Mouse (Mus musculus) Patski (cell line): ENCODE results near the gene Ankrd54. TPM values are rescaled to one million over a fixed set of nuclear protein-coding genes. Genes with fewer than 3 reads are reported as not detected.

ENCODE experiments used
- ATAC-seq: fragments of 100-300 bp; one replicate; pipeline ENCODE4 v1.8.0; 2021
- CTCF ChIA-PET: fragments of 350-600 bp; sonication (Branson Sonifier 250); formaldehyde crosslinking; loops from one replicate; lab custom pipeline; 2022; ENCODE audit warnings: inconsistent platforms; lab: Charles Lee
- POLR2A ChIA-PET: fragments of 350-600 bp; sonication (Branson Sonifier 250); formaldehyde crosslinking; loops from one replicate; lab custom pipeline; 2022; ENCODE audit warnings: antibody characterized with exemption, inconsistent platforms; lab: Charles Lee
- DNase-seq: peaks from one replicate; pipeline ENCODE4 v3.0.0-alpha.2; 2011; ENCODE audit warnings: low read depth, low spot score
- H3K27me3 ChIP-seq: fragments of 371-371 bp; one replicate; pipeline ENCODE4 v1.5.1; 2021
- CTCF ChIP-seq: fragments of 100-300 bp; IDR thresholded peaks from one replicate; pipeline ENCODE4 v1.5.1; 2021
- in situ Hi-C: fragments of 300-500 bp; cut with MboI; formaldehyde crosslinking; loops from 3 replicates; pipeline ENCODE4 v1.11.1; 2018; ENCODE audit warnings: low pct_unique_long_range_greater_than_20kb, mixed read lengths
- polyA plus RNA-seq: library from polyadenylated mRNA; unstranded; gene quantifications from one replicate; pipeline ENCODE4 v1.2.3, GENCODE M21; 2021

Gene Ankrd54
- 40.0 TPM for polyA plus RNA-seq

- CTCF ChIA-PET: interaction anchor here (0.7 to 5.3 kb wide), 5 partner anchors 9 to 27 kb away, joined by 3 to 19 read pairs (median 4); no protein-coding TSS in a partner anchor
- TF ChIP-seq CTCF: no peak
- POLR2A ChIA-PET: interaction anchor here (1.9 to 2.0 kb wide), 2 partner anchors 10 to 15 kb away, joined by 4 to 6 read pairs; no protein-coding TSS in a partner anchor
- in situ Hi-C loops: no loop called here
- ATAC-seq (peak; percentile 95), DNase-seq (peak; percentile 100)
- no peaks in the 10 kb centered on the region for H3K27me3 ChIP-seq
Observed at GRCm38 (mm10) chr15:79062376-79063159, at the start of gene Ankrd54. Gene Ankrd54, minus strand, starts transcription at chr15:79062893.

GRCm38 (mm10) chr15:79111774-79112173 is 49.1 kb upstream of the Ankrd54 start:
- no peak for DNase-seq
- in situ Hi-C loops: no loop called here
- no peak for TF ChIP-seq CTCF
- CTCF ChIA-PET: no interaction called here
- POLR2A ChIA-PET: no interaction called here
- ATAC-seq: no peak
- H3K27me3 ChIP-seq: no peaks in the 10 kb centered on the region

- TF ChIP-seq CTCF: no peak
- CTCF ChIA-PET: interaction anchor here (1.2 to 1.3 kb wide), 2 partner anchors 22 to 39 kb away, joined by 3 read pairs; no protein-coding TSS in a partner anchor
- ATAC-seq: no peak
- no peak for DNase-seq
- in situ Hi-C loops: no loop called here
- no peaks in the 10 kb centered on the region for H3K27me3 ChIP-seq
- POLR2A ChIA-PET: interaction anchor here (1.2 to 3.4 kb wide), 3 partner anchors 10 to 31 kb away, joined by 3 to 10 read pairs (median 4); partner anchors contain the start of gene 1700088E04Rik
Observed at GRCm38 (mm10) chr15:79110528-79110927, 47.8 kb upstream of the Ankrd54 start.

GRCm38 (mm10) chr15:79110031-79110430 is 47.3 kb upstream of the Ankrd54 start:
- no peaks in the 10 kb centered on the region for H3K27me3 ChIP-seq
- no peak for TF ChIP-seq CTCF
- CTCF ChIA-PET: interaction anchor here (1.2 to 1.3 kb wide), 2 partner anchors 22 to 39 kb away, joined by 3 read pairs; no protein-coding TSS in a partner anchor
- in situ Hi-C loops: no loop called here
- POLR2A ChIA-PET: interaction anchor here (1.1 to 3.4 kb wide), 4 partner anchors 10 to 31 kb away, joined by 3 to 10 read pairs (median 4); partner anchors contain the start of gene 1700088E04Rik
- ATAC-seq (no peak), DNase-seq (no peak)

- CTCF ChIA-PET: interaction anchor here (1.2 kb wide), 1 partner anchor 21 kb away, joined by 3 read pairs; no protein-coding TSS in a partner anchor
- ATAC-seq (peak; percentile 16), DNase-seq (no peak)
- in situ Hi-C loops: no loop called here
- no peak for TF ChIP-seq CTCF
- no peaks in the 10 kb centered on the region for H3K27me3 ChIP-seq
- POLR2A ChIA-PET: interaction anchor here (0.8 to 3.4 kb wide), 4 partner anchors 10 to 32 kb away, joined by 4 to 10 read pairs (median 4); partner anchors contain the start of gene 1700088E04Rik
Observed at GRCm38 (mm10) chr15:79109321-79109934, 46.7 kb upstream of the Ankrd54 start.

GRCm38 (mm10) chr15:79108421-79109320 is 46.0 kb upstream of the Ankrd54 start, which contains the start of gene Micall1:
Gene Micall1, plus strand, starts transcription at chr15:79108898.
- ATAC-seq (peak; percentile 79), DNase-seq (peak; percentile 42)
- no peak for TF ChIP-seq CTCF
- ChIA-PET CTCF (interaction anchor here (1.4 to 1.5 kb wide), 2 partner anchors 18 to 37 kb away, joined by 4 to 5 read pairs; no protein-coding TSS in a partner anchor), POLR2A (interaction anchor here (0.6 to 3.4 kb wide), 5 partner anchors 9 to 23 kb away, joined by 4 to 10 read pairs (median 4); no protein-coding TSS in a partner anchor)
- in situ Hi-C loops: no loop called here
- H3K27me3 ChIP-seq: no peaks in the 10 kb centered on the region

GRCm38 (mm10) chr15:79107966-79108365 is 45.3 kb upstream of the Ankrd54 start:
- no peaks in the 10 kb centered on the region for H3K27me3 ChIP-seq
- ATAC-seq (peak; percentile 15), DNase-seq (peak; percentile 54)
- no peak for TF ChIP-seq CTCF
- in situ Hi-C loops: no loop called here
- POLR2A ChIA-PET: interaction anchor here (0.6 to 3.4 kb wide), 3 partner anchors 8 to 97 kb away, joined by 5 to 10 read pairs (median 7); no protein-coding TSS in a partner anchor
- CTCF ChIA-PET: interaction anchor here (1.4 to 1.5 kb wide), 2 partner anchors 19 to 36 kb away, joined by 4 to 5 read pairs; no protein-coding TSS in a partner anchor

GRCm38 (mm10) chr15:79105804-79106203 is 43.1 kb upstream of the Ankrd54 start:
- CTCF ChIA-PET: no interaction called here
- DNase-seq: no peak
- ATAC-seq: no peak

GRCm38 (mm10) chr15:79103264-79103663 is 40.6 kb upstream of the Ankrd54 start:
- H3K27me3 ChIP-seq: no peaks in the 10 kb centered on the region
- no peak for ATAC-seq
- in situ Hi-C loops: no loop called here
- TF ChIP-seq CTCF: no peak
- POLR2A ChIA-PET: no interaction called here
- CTCF ChIA-PET: no interaction called here
- DNase-seq: no peak

More at GRCm38 (mm10) chr15:79105804-79106203, 43.1 kb upstream of the Ankrd54 start:
- in situ Hi-C loops: no loop called here
- no peak for TF ChIP-seq CTCF
- POLR2A ChIA-PET: no interaction called here
- H3K27me3 ChIP-seq: no peaks in the 10 kb centered on the region
